Mouse (Mus musculus): ENCODE data around the gene Scube2.

Scube2 gene

GRCm38 (mm10) chr7:109795564-109795963 is 69.9 kb downstream of the Scube2 start:
- no peak for DNase-seq (ENCODE audit: low spot score)

DNA sequence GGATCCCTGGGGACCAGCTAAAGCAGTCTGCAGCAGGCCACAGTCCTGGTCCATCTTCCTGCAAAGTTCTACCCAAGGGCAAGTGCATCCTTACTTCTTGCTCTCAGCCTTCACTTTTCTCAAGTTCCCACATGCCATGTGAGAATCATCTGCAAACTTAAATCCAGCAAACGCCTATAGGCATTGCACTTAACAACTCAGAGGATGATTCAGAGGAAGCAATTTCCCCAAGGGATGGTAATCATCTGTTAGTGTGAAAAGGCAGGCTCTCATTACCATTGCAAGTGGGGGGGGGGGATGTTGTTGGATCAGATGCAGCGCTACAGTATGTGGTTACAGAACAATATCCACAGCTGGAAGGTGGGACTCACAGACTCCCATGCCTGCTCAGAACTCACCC is 70.9 kb downstream of the Scube2 start:
- no peak for DNase-seq (ENCODE audit: low spot score)

- DNase-seq (ENCODE audit: low spot score), result peak; percentile 27
These were observed 72.7 kb downstream of the Scube2 start for GRCm38 (mm10) chr7:109792759-109793158.

GRCm38 (mm10) chr7:109790818-109791217 is 74.7 kb downstream of the Scube2 start:
- DNase-seq (ENCODE audit: low spot score), result no peak

DNA sequence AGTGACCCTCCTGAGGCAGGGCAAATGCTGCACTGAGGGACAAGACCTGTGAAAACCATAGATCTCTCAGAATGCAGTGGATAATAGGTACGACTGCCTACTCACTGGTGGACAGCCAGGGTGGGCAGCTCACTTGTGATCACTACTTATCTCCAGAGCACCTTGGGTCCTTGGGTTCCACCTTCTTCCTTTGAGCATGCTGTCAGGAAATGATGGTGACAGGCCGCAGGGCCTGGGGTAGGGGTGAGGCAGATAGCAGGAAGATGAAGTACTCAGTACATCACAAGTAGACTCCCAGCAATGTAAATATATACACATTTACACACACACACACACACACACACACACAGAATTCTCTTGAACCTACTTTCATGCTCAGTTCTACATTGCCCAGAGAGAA is 77.6 kb downstream of the Scube2 start:
- DNase-seq (ENCODE audit: low spot score), result no peak

DNA sequence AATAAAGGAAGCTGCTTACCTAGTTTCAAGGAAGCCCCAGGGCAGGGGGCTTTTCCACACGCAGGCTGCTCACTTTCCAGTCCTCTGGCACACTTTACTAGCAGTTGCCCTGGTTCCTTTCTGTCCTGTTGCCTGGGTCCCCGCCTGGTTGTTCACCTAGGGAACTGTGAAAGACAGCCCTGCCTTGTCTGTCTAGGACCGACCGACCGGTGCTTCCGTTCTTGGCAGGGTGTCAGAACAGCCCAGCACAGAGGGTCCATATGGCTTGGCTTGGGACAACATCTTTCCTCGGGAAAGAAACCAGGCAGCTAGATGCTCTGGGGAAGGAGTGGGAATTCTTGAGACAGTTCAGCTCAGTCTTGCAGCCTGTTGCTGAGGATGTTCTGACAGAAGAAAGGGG is 82.2 kb downstream of the Scube2 start:
- DNase-seq (ENCODE audit: low spot score), result no peak

- DNase-seq (ENCODE audit: low spot score), result peak; percentile 40
These were observed 83.8 kb downstream of the Scube2 start, which contains the start of gene Nrip3 for GRCm38 (mm10) chr7:109781470-109782203. Gene Nrip3 (minus strand): TSS chr7:109782025.

GRCm38 (mm10) chr7:109781087-109781469 is 84.4 kb downstream of the Scube2 start:
- DNase-seq (ENCODE audit: low spot score), result no peak

- DNase-seq (ENCODE audit: low spot score), result no peak
These were observed 93.2 kb downstream of the Scube2 start for GRCm38 (mm10) chr7:109772251-109772650.

- DNase-seq (ENCODE audit: low spot score), result no peak
These were observed 96.6 kb downstream of the Scube2 start for GRCm38 (mm10) chr7:109768699-109769383.

GRCm38 (mm10) chr7:109767575-109768350 is 97.7 kb downstream of the Scube2 start:
- DNase-seq (ENCODE audit: low spot score), result no peak

- no peak for DNase-seq (ENCODE audit: low spot score)
These were observed 101.5 kb downstream of the Scube2 start for GRCm38 (mm10) chr7:109764009-109764408.

DNA sequence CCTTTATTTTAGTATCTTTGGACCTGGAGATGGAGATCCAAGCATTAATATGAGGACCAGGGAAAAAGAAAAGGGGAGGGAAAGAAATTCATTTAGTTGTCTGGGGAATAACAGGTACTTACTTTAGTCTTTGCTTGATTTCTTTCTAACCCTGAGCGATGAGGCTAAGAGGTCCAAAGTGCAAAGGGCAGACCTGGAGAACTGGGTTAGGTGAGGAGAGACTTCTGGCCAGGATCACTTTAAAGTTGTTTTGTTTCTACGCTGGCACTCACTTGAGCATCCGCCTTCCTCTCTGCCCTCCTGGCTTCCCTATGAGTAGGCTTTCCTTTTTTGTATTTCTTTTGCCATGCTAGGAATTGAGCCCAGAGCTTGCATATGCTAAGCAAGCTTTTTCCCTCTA is 109.2 kb downstream of the Scube2 start:
- DNase-seq (ENCODE audit: low spot score), result no peak

GRCm38 (mm10) chr7:109754034-109754433 is 111.4 kb downstream of the Scube2 start:
- no peak for DNase-seq (ENCODE audit: low spot score)

DNA sequence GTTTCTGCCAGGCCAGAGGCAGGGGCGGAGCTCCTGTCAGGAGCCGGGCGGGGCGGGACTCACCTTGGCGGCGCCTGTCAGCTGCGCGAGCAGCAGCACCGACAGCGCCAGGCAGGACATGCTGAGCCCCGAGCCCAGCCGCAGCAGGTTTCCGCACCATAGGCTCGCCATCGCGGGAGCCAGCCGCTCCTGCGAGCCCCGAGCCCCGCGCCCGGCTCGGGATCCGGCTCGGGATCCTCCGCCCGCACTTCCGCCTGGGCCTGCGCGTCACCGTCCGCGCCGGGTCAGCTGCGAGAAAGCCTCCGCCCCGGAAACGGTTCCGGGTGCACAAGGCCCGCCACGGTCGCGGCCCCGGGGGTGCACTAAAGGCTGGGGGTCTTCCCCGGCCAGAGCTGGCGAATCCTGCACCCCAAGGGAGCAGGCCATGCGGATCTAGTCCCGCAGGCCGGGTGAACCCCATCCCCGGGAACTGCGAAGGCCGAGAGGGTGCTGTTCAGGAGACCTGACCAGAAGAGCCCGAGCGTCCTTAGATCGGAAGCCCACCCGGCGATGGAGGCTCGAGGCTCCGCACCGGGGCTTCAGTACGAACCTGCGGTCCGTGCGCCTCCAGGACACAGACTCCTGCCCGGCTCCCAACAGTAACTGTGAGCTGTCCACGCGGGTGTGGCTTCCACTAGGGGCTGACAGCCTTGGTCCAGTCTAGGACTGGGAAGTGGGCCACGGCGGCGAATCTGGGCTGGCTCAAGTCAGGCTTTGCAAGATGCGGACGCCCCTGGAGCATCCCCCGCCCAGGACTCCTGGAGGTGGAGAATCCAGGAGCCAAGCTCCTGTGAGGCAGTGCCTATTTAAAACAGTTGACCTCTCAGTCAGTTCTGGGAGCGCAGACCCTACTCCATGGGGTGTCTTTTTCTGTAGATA is 113.2 kb downstream of the Scube2 start, which contains the start of gene Tmem9b:
Tmem9b (minus strand) TSS at position 868 of the 918 bp plus-strand sequence.
- DNase-seq (ENCODE audit: low spot score), result peak; percentile 65

- DNase-seq (ENCODE audit: low spot score), result no peak
These were observed 114.0 kb downstream of the Scube2 start for GRCm38 (mm10) chr7:109751427-109752007.
